Mouse (Mus musculus) gastrocnemius, postnatal 25 days (tissue): ENCODE measurements around the gene Mtmr10. TPM values are rescaled to one million over a fixed set of nuclear protein-coding genes. Genes with fewer than 3 reads are reported as not detected.

Experiments
- DNase-seq: peaks from one replicate; pipeline ENCODE4 v3.0.0; 2022
- long read RNA-seq, 2 experiments: library from polyadenylated mRNA; stranded (forward); transcript quantifications; one replicate each; pipeline ENCODE4 v2.0.0; 2021
- total RNA-seq, 2 experiments: library from RNA; stranded (reverse); gene quantifications; 1 replicate in 1 of 2; 2 replicates in 1 of 2; pipeline ENCODE4 v1.2.3; 2021

The Mtmr10 gene
- 10 to 100 TPM; 12.9 to 17.8 TPM for total RNA-seq
- long read RNA-seq, experiment 1, full-length matches to known transcripts = 1 of 4 reads
- long read RNA-seq, experiment 1, partial matches to known transcripts = 0 of 4 reads
- long read RNA-seq, experiment 1, other reads (novel, unspliced or antisense) = 3 of 4 reads
- long read RNA-seq, experiment 2, full-length matches to known transcripts = 3 of 3 reads
- long read RNA-seq, experiment 2, partial matches to known transcripts = 0 of 3 reads
- long read RNA-seq, experiment 2, other reads (novel, unspliced or antisense) = 0 of 3 reads

DNA sequence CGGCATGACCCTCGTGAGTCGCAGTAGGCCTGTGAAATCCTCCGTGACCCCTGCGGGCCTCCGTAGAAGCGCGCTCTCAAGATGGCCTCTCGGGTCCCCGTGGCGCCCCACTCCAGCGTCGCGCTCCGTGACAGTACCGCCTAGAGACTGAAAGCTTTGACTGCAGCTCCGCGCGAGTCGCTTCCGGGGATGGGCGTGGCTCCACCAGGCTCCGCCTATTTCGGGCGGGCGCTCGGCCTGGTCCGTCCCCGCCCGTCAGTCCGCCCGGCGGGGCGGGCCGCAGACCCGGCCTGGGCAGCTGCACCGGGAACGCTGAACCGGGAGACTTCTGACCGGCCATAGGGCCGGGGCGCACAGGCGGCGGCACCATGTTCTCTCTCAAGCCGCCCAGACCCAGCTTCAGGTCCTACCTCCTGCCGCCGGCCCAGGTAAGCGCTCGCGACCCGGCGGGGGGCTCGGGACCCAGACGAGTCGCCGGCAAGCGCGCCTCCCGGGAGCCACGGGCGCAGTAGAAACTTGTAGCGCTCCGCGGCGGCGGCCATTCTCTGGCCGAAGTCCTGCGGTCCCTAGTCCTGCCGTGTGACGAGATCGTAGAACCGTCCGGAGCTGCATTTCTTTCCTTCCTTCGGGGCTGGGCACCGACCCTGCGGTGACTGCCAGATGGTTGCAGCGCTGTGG, at the start of gene Mtmr10:
TSS of gene Mtmr10 (plus strand) at position 240 of the 678 bp plus-strand sequence.
- DNase-seq = peak; percentile 99

DNA sequence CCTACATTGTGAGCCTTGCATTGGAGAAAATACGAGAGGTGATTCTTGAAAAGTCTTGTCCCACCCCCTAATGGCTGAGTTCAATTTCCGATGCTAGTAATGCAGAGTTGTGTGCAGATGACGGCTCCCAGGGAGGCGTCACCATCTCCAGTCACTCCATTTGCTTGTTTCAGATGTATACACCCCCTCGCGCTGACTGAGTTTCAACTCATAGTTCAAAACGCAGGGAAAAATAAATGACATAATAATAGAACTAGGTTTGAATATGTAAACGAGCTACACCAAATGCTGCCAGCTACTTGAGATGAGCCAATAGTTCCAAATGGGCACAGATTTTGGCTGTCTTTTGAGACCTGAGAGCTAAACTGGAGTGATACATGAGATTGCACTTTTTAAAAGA, 49.7 kb upstream of the Mtmr10 start:
- no peak for DNase-seq

DNA sequence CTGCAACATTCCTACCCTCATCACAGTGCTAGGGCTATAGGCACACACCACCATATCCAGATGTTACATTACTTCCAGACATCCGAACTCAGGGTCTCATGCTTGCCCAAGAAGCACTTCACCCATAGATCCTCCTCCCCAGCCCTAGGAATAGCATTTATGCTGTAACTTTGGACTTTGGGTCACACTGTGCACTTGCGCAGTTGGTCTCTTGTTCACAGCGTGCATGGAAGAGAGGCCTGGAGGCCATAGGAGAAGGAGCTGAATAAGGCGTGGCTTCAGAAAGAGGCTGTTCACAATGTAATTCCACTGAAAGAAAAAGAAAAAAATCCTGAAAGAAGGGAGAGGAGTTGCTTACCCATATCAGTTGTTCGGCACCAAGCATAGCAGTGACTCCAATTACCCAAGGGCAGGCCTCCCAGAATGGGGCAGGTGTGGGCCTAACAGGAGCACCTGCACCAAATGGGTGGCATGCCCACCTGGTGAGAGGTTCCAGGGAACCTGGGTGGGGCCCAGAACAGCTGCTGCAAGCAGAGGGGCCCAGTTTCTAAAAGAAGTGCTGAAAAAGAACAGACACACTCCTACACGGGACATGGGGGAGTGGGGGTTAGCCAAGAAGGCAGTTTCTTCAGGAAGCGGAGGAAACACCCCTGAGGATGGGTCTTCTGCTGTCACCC, 48.9 kb upstream of the Mtmr10 start:
- no peak for DNase-seq

DNA sequence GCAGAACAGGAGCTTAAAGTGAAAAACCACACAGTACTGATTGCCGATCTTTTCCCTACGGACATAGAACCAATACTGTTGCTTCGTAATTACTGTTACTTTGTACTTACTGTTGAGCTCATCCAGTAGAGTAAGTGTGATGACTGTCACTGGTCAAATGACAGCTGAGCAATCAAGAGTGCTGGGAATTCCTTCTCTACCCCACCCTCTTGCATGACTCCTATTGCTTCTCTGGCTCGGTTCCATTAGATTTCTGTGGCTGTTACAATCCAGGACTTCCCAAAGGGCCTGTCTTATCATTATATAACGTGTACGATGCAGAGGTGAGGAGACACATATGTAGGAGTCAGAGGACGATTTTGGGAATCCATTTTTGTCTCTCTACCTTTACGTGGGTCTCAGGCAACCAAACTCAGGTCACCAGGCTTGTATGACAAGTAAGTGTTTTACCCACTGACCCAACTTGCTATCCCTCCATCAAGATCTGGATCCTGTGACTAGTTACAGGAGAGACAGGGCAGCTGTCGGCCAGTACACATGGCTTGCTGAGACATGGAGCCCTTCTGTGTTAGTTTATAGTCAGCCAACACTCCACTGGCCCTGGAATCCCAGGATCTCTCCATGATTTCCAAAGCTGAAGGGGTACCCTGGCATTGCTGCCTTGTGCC, 48.2 kb upstream of the Mtmr10 start:
- DNase-seq = no peak

DNA sequence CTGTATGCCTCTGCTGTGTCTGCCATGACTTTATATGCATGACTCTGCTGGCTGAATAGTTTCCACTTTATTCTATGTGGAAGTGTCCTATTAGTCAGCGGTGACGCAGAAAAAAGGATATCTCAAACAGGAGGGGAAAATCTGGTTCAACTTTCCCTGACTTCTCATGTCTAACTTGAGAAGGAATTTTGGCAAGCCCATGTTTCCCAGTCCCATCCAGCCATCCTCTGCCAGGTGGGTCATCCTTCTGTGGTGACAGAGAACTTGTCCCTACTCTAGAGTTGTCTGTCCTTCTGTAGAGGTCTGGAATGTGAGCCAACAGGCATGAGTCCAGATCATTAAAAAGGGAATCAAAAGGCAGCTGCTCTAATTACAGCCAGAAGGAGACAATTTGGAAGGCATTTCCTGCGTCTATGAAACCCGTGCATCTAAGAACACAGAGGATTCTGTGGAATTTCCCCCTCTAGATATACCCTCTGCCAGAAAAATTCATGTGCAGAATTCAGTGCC, 47.6 kb upstream of the Mtmr10 start:
- no peak for DNase-seq

DNA sequence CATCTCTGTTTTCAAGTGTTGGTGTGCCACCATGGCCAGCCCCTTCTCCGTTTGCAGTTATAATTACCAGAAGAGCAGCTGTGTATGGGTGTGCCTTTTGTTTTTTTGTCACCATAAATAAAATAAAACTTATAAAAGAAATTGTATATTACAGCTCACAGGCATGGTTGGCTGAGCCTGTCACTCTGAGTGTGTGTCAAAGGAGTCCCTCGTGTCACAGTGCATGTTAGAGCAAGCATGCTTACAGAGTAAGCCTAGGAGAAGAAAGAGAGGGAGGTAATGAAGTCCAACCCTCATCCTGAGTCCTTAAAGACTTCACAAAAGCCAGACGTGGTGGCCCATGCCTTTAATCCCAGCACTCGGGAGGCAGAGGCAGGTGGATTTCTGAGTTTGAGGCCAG, 45.0 kb upstream of the Mtmr10 start:
- DNase-seq = no peak

DNA sequence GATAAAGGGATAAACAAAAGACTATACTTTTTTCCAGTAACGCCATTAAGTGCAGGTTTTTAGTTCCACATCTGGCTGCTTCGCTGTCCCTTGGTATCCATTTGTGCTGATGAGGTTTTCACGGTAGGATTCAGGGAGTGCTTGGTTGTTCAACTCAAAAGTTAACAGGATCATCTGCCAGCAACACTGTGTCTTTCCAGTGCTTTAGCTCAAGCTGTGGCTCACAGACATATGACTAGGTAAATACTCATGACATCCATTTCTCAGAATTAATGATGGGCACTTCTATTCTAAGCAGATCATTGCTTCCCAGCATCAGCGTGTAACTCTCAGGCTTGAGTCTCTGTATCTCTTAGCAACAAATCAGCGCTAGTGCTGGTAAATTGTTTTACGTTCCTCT, 43.1 kb upstream of the Mtmr10 start:
- no peak for DNase-seq

DNA sequence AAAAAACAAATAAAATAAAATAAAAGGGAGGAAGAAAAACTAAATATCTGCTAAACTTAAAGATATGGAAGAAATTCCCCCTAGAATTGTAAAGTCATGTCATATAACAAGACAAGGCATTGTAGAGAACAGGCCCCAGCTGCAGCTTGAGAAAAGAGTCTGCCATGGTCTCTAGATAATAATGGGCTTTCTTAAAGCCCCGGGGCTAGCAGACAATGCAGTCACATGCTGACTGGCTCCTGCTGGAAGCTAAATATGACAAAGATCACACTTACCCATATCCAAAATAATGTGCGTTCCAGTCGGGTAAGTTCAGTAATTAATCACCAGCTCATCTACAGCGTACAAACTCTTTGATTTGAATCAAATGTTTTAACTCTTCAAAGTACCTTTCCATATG, 40.7 kb upstream of the Mtmr10 start:
- no peak for DNase-seq

DNA sequence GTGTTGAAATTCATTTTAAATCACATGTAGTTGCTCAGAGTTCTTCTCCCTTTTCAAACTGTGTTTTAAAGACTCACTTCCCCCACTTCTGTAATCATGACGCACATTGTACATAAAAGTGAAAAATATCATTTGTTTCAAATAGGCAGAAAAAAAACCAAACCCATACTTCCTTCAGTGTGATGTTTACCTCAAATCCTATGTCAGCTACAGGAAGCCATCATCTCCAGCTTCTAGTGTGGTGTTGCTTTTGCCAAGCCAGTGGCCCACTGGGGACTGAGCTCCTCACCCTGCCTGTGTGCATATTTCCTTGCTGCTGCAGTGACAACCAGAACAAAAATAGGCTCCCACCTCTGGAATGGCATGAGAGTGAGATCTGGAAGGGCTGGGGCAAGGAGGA, 39.1 kb upstream of the Mtmr10 start:
- no peak for DNase-seq

DNA sequence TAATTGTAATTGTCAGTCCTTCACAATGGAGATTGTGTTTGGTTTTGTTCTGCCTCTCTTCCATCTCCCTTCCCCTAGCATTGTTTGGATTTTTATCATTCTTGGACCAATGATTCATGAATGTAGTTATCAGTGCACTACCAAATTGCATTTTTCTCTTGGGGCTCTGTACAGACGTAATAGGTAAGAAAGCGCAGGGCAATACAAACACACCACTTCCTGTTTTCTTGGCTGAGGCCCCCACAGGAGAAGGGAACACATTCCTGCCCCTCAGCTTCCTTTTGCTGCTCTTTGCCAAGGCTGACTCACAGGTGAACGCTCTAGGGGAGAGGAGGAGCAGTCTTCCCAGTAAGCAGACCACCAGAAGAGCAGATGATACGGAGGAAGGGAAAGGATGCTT, 37.7 kb upstream of the Mtmr10 start:
- DNase-seq = no peak

DNA sequence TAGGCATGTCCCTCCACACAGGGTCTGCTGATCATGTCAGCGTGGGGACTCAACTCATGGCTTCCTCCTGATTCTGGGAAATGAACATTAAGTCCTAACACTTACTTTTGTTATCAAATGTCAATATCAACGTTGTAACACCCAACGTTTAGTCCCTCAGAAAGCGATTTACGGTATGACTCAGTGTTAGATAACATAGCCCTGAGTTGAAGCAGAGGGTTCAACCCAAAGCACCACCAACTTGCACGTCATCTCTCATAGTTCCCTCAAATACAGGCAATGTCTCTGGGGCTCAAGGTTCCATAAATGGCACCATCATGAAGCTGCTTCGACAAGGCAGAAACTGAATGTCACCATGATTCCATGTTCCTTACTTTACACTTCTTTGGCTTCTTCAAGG, 37.0 kb upstream of the Mtmr10 start:
- no peak for DNase-seq

DNA sequence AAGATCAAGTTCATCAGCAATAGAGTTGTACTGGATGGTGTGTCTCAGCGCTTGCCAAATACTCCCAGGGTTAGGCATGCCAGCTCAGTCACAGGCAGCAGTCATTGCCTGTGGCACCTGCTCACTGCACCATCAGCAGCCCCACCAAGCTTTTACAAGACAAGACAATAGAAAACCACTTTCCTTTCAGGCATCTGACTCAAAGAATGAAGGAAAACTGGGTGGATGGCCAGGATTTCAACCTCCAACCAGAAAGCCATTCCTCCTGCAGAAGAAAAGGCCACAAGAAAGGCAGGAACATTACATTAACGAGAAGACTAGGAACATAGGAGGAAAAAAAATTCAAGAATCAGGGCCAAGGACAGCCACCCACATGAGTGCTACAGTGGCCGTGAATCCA, 33.7 kb upstream of the Mtmr10 start:
- DNase-seq = no peak

DNA sequence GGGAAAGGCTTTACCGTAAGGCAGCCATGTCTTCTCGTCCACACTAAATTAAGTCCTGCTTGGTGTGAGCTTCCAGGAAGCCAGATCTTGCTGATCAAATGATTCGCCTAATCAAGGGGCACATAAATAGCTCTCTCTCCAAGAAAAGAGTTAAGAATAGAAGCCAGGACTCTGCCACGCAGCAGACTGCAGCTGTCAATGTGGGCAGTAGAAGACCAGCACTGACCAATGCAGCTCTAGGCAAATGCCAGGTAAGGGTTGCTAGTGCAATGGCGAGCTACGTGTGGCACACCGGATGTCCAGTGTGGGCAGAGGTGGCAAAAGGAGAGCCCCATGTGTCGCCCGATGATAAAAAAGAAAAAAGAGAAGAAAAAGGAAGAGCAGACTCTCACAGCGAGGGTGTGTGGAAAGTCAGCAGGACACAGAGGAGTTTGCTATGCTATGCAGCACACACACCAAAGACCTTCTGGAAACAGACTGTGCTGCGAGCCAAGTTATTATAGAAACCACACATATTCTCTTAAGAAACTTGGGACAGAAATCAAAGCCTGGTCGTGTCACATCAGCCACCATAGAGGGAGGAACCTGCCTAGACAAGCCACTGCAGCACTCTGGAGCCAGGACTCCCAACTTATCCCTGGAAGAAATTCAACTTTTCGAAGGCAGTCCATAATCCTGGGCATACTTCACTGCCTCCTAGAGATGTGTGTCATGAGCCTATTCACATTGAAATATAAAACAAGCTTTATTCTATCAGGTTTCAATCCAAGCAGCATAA, 21.8 kb upstream of the Mtmr10 start:
- no peak for DNase-seq

DNA sequence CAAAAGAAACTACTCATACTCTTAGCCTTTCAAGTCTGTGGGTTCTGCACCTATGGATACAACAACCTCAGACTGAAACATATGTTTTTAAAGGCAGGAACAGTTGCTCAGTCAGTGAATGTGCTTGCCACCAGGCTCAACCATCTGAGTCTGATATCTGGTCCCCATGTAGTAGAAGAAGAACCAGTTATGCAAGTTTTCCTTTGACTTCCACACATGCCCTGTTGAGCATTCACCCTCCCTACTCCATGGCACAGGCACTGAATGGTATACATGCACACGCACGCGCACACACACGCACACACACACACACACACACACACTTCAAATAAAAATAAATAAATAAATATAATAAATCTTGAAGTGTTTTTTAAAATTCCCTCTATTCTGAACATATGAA, 20.9 kb upstream of the Mtmr10 start:
- no peak for DNase-seq

DNA sequence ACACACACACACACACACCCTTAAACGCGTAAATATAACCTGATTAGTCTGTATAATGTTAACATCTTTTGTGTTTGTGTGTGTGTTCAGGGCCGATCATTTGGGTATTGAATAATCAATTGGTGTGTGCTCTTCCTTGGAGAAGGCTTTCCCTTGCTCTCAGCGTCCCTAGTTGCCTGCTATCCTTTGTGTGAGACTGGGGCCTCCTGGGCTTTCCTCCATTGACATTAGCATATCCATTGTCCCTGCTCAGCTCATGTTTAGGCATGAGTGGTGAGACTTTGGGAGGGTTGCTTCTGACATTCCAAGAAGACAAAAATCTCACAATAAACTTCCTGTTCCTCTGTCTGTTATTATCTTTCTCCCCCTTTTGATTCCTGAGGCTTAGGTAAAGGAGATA, 15.5 kb upstream of the Mtmr10 start:
- no peak for DNase-seq

DNA sequence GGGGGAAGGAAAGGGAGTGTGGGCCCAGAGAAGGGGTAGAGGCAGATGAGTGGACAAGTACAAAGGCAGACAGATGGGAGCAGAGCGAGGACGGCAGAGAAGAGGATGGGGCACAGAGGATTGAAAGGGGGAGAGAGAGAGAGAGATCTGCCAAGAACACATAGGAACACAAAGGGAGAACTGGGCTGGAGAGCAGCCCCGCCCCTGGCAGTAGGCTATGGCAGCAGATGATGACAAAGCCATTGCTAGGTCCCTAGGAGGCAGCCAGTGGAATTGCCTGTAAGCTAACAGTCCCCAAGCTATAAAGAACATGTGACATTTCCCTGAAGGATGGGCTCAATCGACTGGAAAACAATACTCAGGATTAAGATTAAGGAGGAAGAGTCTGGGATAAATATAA, 11.9 kb upstream of the Mtmr10 start:
- DNase-seq = no peak

DNA sequence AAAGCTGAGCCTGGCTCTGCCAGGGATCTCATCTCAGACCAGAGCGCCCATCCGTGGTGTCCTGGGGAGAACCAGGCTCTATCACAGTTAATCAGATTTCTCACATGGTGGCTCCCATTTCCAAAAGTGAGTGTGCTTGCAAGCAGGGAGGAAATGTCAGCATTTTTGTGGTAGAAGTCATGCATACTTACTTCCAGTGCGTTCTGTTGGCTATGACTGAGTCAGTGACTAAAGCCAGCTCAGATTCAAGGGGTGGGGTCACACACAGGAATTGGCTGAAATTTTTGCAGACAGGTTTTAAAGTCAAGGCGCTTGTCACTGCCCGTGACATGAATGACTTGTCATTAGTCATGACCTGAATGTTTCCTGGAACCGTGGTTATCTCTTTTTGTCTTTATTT, 10.5 kb upstream of the Mtmr10 start:
- peak; percentile 7 for DNase-seq

DNA sequence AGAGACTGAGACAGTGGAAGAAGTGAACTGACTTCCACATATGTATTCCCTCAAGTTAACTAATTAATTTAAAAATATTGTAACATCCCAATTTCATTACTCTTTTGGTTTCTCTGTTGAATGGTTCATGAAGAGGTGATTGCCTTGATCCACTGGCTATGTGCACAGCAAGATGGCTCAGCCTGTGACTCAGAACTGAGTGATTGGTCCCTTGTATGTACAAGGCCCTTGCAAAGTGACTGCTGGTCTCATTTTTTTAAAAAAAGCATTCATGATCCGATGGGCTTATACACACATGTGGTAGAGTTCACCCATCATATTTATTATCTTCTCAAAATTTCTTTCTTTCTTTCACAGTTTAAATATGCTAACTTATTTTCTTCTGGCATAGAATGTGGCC, 8.9 kb upstream of the Mtmr10 start:
- no peak for DNase-seq

DNA sequence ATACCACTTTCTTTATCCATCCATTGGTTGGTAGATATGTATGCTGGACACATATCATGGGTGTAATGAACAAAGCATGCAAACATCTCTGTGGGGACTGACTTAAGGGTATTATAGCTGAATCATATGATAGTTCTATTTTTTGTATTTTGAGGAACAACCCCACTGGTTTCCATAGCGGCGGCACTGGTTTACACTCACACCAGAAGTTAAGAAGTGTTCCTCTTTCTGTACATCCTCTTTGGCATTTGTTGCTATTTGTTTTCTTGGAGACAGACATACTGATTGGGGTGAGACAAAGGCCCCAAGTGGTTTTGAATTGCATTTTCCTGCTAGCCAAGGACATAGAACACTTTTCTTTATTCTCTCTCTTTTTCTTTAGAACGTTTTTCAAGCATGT, 7.9 kb upstream of the Mtmr10 start:
- DNase-seq = no peak

DNA sequence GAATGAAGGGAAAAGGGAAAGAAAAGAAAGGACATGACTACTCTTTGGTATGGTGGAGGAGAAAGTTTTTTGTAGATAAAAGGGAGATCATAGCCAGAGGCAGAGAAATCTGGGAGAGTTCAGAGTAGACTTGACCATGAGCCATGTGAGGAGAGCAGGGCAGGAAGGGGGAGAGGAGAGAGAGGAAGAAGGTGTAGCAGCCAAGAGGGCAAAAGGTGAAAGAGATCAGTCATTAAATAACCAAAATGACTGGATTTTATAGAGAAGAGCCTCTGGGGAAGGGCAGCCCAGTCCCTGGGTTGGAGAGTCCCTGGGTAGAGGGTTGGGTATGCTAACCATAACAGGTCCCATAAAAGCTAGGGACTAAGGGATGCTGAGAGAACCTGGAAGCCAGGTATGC, 887 bp upstream of the Mtmr10 start:
- DNase-seq = no peak

DNA sequence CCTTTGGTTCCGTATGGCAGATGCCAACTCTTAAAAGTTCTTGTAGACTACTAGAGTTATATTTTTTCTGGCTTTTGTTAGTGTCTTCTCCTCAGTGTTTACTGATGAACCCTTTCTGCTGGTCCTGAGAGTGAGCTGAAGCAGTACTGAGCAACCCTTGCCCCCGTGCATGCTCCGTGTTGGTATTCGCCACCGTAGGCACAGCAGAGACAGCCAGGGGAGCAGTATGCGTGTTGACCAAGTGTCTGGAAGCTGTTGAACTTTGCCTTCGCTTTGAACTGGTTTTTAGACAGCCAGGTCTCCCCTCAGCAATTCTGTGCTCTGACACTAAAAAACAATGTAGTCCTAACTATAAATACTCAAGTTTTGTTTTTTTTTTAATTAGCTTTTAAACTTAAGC, 2.0 kb downstream of the Mtmr10 start:
- DNase-seq = no peak

DNA sequence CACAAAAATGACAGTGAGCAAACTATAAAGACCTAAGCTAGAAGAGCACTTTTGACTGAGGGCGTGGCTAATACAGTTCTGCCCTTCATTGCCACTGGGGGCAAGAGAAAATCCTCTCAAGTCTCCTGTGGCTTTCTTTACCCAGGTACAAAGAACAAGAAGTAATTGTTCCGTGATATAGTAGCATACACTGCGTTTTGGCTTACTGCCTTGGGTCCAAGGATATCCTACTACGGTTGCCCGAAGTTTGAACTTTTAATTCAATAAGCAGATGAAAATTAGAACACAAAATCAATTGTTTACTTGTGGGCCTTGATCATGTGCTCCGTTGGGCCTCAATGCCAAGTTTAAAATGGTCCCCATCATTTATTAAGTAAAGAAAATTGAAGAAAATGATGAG, 3.0 kb downstream of the Mtmr10 start:
- no peak for DNase-seq
